Mouse (Mus musculus) urinary bladder, postnatal 14 days (tissue): ENCODE measurements around the gene Shisa4.

Source experiments
- DNase-seq: peaks from one replicate; pipeline ENCODE4 v3.0.0; 2021; ENCODE audit warnings: low spot score

The Shisa4 gene

DNA sequence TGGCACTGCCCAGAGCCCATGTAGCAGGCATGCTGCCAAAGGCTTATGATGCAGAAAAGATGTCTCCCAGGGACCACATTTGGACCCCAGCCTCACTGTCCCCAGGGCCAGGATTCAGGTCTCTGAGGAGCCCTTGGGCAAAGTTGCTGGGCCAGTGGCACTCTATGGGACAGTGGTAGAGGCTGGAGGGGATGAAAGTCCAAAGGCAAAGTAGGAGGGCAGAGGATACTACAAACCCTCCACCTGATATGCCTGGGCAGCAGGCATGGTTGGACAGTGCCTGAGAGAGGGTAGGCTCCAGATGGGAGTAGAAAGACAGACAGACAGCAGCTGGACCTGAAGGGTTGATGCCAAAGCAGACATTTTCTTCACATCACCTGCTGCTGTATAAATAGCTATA, 8.7 kb downstream of the Shisa4 start:
- no peak for DNase-seq

DNA sequence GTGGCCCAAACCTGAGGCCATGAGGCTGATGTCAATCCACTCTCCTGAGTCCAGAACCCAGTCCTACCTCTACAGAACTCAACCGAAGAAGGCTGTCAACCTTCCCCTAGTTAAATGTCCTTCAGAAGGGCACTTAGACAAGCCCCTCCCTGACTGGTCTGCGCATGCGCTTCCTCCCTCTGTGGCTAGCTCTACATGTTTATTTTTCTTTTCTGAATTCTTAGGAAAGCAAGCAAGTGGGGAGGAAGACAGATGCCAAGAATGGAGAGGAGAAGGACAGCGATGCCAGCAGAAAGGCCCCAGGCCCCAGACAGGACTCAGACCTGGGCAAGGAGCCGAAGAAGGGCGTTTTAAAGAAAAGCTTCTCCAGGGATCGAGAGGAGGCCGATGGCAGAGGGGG, 11.6 kb downstream of the Shisa4 start:
- no peak for DNase-seq

- DNase-seq: no peak
Measured at GRCm38 (mm10) chr1:135362115-135362514, 12.9 kb downstream of the Shisa4 start.

- DNase-seq: no peak
Measured at GRCm38 (mm10) chr1:135361491-135361890, 13.5 kb downstream of the Shisa4 start.

GRCm38 (mm10) chr1:135359071-135359470, 16.0 kb downstream of the Shisa4 start:
- DNase-seq: peak; percentile 62

GRCm38 (mm10) chr1:135351953-135352352, 23.1 kb downstream of the Shisa4 start:
- no peak for DNase-seq

DNA sequence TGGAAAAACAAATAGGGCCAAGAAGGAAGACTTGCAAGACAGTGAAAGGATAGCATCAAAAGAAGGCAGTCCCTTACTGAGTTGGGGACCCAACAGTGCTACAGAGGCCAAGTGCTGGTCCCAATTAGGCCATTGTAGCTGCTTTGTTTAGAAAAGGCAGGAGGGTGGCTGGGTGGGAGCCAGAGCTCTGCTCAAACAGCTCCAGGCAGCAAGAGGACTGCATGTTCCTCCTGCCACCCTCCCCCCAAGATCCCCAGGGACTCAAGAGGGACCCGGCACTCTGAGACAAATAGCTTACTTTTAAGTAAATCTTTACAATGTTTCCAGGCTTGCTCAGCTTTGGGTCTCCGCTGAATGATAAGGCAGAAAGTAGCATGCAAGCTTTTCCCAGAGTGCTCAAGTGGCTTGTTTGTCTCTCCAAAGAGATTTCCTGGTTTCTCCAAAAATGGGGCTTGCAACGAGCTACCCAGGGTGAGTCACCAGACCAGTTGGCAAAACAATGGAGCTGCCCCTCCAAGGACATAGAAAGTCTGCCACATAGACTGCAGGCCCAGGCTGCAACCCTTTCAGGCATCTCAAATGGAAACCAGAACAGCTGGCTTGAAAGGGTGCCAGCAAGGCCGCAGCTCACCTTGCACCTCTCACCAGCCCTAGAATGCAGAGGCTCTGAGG, 27.4 kb downstream of the Shisa4 start:
- peak; percentile 50 for DNase-seq

- no peak for DNase-seq
Measured at GRCm38 (mm10) chr1:135346891-135347290, 28.1 kb downstream of the Shisa4 start.

DNA sequence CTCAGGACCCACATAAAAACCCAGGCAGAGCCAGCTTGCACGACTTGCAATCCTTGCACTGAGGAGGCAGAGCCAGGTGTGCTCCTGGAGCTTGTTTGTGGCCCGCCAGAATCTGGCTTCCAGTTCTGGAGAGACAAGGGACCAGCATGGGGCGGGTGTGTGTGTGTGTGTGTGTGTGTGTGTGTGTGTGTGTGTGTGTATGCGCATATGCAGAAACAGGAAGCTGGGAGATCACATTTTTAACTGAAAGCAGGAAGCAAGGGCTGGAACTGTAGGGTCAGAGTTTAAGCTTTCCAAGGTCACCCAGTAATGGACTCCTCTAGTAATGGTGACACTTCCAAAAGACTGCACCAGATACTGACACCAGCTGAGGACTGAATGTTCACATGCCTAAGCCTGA, 31.0 kb downstream of the Shisa4 start:
- no peak for DNase-seq

DNA sequence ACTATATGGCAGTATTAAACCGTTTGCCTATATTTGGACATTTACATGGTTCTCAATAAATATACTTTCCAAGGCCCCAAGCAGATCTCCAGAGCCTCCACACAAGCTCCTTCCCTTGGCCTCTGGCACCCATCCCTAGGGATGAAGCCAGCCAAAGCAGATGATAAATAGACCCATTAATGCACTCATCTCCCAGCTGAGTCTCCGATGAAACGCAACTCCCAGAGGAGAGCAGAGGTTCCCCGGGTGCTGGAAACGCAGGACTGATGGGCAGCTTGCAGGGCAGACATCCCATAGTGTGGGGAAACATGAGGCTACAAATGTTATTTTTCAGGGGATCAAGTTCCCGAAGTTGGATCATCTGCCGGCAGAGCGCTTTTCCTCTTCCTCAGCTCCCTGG, 33.1 kb downstream of the Shisa4 start:
- DNase-seq: no peak

GRCm38 (mm10) chr1:135330578-135330977, 44.5 kb downstream of the Shisa4 start:
- no peak for DNase-seq

DNA sequence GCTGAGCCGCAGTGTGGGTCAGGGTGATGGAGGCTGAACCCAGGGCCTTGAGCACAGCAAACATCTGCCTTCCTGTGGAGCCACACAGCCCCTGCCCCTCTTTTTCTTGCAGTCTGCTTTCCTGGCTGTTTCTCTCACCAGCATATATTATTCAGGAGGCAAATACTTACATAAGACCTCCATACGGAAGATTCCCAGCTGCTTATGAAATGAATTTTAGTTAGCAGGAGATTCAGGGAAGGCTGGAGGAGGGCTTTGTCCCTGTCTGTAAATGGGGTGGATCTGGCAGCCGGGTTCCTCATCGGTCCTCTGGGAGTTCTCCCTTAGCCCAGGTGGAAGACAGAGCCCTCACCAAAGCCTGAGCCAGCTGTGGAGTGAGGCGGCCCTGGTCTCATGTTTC, 46.7 kb downstream of the Shisa4 start:
- DNase-seq: no peak

DNA sequence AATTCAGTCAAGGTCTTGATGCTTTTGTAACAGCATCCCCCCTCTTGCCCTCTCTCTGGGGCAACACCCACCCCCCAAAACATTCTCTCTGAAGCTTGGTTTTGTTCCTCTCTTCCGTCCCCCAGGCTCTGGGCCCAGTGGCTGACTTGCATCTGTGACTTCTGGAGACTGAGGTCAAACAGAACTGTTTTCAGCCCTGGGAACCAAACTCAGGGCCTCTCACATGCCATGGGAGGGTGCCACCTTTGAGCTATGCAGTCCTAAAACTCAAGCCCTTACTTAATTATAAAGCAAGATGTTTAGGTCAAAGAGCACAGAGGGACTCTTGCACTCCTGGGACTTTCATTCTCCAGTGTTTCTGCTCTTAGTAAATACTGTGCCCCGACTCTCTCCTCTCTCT, 49.1 kb downstream of the Shisa4 start:
- DNase-seq: no peak

DNA sequence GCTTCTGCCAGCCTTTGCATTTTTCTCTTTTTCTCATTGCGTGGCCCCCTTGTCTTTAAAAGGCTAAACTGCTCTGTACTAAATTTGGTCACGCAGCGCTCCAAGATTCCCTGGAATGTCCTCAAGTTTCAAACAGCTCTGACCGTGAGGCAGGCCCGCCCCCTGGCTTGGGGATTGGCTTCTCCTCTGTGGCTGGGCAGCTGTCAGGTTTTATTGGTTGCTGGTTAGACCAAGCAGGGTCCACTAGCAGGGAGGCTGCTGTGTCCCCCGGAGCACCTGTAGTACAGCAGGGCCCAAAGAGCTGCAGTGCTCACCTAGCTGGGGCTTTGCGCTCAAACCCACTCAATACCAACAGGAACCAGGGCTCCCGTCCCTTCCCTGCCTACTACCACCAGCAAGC, 50.5 kb downstream of the Shisa4 start, which contains the start of gene Lmod1:
Gene Lmod1, plus strand, starts transcription at position 237 of the 400 bp plus-strand sequence.
- peak; percentile 60 for DNase-seq

GRCm38 (mm10) chr1:135323367-135323901, 51.6 kb downstream of the Shisa4 start:
- no peak for DNase-seq
